Mouse (Mus musculus): Measurements from ENCODE around the gene Numb. TPM values are rescaled to one million over a fixed set of nuclear protein-coding genes. Genes with fewer than 3 reads are reported as not detected.

Gene Numb
- total RNA-seq, 4 experiments from 2014 or later, result 57.3 to 67.8 (median 60.5) TPM

DNA sequence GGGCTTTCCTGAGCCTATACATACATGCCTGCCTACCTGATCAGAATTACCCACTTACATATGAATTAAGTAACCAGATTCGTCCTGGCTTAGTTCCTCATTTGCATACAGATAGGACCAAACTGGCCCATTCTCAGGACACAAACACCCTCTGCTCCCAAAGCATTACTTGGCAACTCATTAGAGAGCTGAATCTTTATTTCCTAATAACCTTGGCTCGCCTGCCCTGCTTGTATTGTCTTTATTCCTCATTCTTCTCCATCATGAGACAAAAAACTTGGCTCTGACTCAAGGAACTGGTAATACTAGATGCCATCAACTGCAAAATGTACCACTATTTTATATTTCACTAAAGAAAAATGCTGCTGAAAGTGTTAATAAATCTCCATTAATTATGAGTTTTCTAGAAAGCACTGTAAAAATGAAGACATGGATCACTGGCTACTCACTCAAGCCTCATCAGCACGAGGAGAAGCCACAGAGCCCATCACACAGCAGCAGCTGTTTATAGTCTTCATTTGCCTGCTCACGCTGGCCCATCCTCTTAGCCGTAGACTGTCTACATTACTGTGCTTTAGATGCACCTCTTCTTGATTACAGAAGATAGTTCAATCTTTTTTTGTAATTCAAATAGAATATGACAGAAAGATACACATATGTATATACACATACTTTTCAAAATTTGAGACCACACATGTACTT lies 69.1 kb downstream of the Numb start:
- no peak for DNase-seq (ENCODE audit: low spot score in 2 of 2)

GRCm38 (mm10) chr12:83850334-83850733 lies 71.4 kb downstream of the Numb start:
- DNase-seq (ENCODE audit: low spot score in 2 of 2), result no peak

GRCm38 (mm10) chr12:83848595-83849231 lies 73.0 kb downstream of the Numb start:
- DNase-seq (ENCODE audit: low spot score in 2 of 2), result no peak

GRCm38 (mm10) chr12:83847877-83848276 lies 73.9 kb downstream of the Numb start:
- DNase-seq (ENCODE audit: low spot score in 2 of 2), result no peak

DNA sequence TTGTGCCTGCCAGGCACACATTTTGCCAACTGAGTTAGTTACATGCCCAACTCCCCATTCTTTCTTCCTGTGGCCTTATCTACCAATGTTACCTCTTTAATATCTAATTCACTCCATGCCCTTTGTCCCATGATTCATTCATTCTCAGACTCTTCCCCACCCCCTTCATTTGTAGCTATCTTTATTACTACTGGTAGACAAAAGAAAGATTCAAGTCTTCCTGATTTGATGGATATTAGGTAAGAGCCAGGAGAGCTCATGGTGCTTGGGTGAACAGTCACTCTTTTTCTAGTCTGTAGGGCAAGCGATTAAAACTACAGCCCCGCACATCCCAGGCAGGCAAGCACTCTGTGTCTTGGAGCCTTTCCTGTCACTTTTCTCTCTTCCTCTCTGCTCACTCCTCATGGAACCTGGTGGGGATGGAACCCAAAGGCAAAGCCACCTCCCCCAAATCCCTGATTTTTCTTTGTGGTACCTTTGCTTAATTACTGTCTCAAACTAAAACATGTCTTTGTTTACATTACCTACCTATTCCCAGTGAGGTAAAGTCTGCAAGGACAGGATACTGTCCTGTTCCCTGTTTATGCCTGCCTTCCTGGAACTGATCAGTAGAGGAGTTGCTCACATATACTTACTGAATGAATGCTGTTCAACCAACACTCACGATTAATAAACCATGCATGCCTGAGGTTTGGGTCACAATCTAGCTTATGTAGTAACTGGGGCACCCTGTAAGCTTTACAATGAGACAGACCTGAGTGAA lies 78.9 kb downstream of the Numb start:
- DNase-seq (ENCODE audit: low spot score in 2 of 2), result no peak

- DNase-seq (ENCODE audit: low spot score in 2 of 2), result no peak
Observed at GRCm38 (mm10) chr12:83841409-83842190, 80.1 kb downstream of the Numb start.

DNA sequence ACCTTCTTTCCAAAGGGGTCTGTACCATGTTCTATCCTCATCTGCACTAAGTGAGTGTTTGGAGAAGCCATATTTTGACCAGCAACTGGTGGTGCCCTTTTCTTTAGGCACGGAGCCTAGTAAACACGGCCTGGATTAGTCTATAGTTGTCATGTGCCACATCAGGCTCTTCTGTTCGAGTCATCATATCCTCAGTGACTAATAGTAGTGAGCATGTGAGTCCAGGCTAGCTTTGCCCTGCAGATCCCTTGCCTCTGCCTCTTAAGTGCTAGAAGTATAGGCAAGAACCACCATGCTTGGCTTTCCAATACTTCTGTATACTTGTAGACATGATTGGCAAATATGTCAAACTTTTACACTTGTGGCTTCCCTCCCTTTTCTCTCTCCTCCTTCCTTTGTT lies 87.8 kb downstream of the Numb start:
- no peak for DNase-seq (ENCODE audit: low spot score in 2 of 2)

DNA sequence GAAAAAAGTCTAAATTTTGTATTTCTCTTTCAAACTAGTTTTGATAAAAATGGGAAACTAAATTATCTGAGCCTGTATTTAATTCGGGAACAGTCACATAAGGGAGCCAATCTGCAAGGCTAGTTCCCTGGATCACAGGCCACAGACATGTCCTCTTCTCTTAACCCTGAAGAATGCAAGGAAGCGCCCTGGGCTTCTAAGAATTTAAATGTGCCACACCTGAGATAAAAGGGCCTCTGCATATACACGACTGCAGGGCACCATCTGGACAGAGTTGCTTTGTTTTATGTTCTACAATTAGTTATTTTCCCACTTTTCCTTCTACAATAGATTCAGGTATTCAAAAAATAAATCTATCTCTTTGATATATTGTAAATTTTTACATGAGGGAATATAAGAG lies 91.3 kb downstream of the Numb start:
- no peak for DNase-seq (ENCODE audit: low spot score in 2 of 2)

GRCm38 (mm10) chr12:83816616-83817015 lies 105.1 kb downstream of the Numb start:
- DNase-seq (ENCODE audit: low spot score in 2 of 2), result no peak

GRCm38 (mm10) chr12:83811901-83812300 lies 109.8 kb downstream of the Numb start:
- no peak for DNase-seq (ENCODE audit: low spot score in 2 of 2)

DNA sequence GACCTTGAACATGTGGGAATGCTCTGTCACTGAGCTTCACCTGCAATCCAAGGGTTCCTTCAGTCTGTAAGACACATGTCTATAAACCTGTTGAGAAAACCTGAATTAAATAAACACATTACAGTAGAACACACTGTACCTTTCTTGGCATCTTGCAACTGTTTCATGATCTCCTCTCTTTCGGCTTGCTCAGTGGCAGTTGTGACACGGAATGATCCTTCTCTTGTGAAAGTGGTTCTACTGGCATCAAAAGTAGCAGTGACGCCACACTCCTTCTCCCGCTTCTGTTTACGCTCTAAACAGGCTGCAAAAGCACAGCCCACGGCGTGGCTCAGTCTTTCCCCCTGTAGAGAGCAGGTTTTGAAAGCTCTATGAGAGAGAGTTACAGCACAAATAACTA lies 118.1 kb downstream of the Numb start:
- no peak for DNase-seq (ENCODE audit: low spot score in 2 of 2)

DNA sequence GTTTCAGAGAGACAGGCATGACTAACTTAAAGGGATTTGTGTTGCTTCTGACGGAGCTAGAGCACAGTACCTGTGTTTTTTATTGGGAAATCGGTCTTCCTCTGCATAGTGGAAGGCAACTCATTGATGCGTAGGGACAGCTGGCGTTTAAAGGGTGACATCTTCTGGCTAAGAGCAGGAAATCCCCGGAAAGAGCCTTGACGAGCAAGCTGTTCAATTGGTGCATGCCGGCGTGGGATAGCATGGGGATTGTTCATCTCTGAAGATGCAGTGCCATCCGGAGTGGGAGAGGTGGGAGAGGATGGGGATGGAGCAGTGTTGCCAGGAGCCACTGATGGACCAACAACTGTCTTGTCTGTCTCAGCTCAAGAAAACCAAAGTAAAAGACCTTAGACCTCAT lies 120.8 kb downstream of the Numb start:
- DNase-seq (ENCODE audit: low spot score in 2 of 2), result no peak

DNA sequence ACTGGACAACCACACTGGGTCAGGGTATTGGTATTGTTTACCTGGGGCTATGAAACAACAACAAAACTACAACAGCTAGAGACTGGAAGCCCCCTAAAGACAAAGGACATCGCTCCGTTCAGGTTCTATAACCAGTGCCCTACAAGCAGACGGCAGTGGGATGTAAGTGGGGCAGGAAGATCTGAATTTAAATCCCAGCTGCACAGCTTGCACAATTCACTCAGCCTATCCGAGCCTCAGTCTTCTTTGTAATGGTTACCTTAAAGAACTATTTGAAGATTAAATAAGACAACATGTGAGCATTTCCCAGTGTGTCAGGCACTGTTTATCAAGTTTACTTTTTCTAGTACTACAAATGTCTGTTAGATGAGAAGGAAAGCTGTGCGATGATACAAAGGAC lies 123.4 kb downstream of the Numb start:
- DNase-seq (ENCODE audit: low spot score in 2 of 2), result no peak

- no peak for DNase-seq (ENCODE audit: low spot score in 2 of 2)
Observed at GRCm38 (mm10) chr12:83795586-83795985, 126.1 kb downstream of the Numb start.

GRCm38 (mm10) chr12:83795051-83795450 lies 126.7 kb downstream of the Numb start:
- DNase-seq (ENCODE audit: low spot score in 2 of 2), result no peak

GRCm38 (mm10) chr12:83792706-83793410 lies 128.9 kb downstream of the Numb start:
- DNase-seq (ENCODE audit: low spot score in 2 of 2), result no peak

DNA sequence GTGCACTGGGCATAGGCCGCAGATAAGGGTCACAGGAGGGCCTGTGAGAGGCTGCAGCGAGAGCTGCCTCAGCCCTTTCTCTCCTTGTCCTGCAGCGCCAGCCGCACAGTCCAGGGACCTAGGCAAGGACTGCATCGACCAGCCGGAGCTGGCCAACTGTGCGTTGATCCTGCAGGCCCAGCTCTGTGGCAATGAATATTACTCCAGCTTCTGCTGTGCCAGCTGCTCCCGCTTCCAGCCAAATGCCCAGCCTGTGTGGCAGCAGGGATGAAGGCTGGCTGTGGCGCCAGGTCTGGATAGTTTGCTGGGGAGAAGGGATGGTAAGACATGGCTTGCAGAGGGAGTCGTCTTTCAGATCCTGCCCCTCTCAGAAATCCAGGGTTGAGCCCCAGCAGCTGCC lies 130.0 kb downstream of the Numb start:
- DNase-seq (ENCODE audit: low spot score in 2 of 2), result no peak

DNA sequence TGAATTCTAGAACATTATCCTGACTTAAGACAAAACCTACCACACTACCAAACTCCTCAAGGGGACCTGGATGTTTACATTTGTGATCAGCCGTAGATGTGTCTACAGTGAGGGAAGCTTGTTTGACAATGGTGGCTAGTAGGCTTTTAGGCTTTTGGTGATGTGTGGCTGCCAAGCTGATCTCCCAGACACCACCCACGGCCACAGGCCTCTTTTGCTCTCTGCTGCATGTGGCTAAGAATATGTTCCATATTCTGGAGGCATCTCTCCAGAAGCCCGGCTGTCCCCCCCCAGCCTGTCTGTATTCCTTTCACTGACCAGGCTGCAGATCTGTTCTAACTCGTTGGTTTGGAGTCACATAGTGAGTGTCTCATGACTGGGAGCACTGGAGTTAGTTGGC lies 131.0 kb downstream of the Numb start:
- no peak for DNase-seq (ENCODE audit: low spot score in 2 of 2)

GRCm38 (mm10) chr12:83789781-83790140 lies 132.0 kb downstream of the Numb start:
- DNase-seq (ENCODE audit: low spot score in 2 of 2), result no peak

DNA sequence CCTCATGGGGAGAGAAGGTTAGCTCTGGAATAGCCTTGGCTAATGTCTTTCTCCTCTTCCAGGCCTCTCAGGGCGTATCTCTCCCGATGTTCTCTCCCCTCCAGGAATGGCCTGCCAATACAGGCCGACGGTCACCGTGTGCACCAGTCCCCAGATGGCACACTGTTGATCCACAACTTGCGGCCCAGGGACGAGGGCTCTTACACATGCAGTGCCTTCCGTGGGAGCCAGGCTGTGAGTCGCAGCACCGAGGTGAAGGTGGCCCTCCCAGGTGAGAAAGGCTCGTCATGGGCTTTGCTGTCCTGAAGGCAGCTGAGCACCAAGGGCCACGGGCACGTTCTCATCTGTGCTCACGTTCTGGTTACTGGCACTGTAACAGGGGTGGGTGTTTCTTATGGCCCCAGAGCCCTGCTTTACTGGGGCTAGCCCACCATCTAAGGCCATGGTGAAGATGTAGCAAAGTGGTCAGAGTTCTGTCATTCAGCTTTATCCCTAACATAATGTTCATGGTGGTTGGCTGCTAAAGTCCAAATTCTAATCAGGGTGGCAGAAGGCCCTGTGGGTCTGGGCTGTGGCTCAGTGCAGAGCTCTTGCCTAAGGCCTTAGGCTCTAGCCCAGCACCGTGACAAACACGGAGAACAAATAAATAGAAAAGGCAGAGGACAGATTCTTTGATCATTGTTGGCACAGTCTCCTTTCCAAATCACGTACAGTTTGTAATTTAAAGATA lies 132.5 kb downstream of the Numb start:
- no peak for DNase-seq (ENCODE audit: low spot score in 2 of 2)

- no peak for DNase-seq (ENCODE audit: low spot score in 2 of 2)
Observed at GRCm38 (mm10) chr12:83785305-83785704, 136.4 kb downstream of the Numb start.
